Mouse (Mus musculus): ENCODE data around the gene Slc4a10. TPM values are rescaled to one million over a fixed set of nuclear protein-coding genes. Genes with fewer than 3 reads are reported as not detected.

Slc4a10 gene
- polyA plus RNA-seq, 1 experiment: not detected

- Histone ChIP-seq H3K4me3 (ENCODE audit: insufficient read depth, low read length) (no peak overlapping the region), H3K27ac (ENCODE audit: insufficient read depth, low read depth, low read length) (no peak overlapping the region), H3K4me1 (ENCODE audit: control insufficient read depth, insufficient read depth, low read length) (no peaks in the 10 kb centered on the region)
- TF ChIP-seq POLR2A (IDR thresholded peaks at IDR 0.05; ENCODE audit: borderline replicate concordance, low read depth, low read length) (no peak), CTCF (IDR thresholded peaks at IDR 0.05; ENCODE audit: low read depth, low read length) (no peak)
Observed at GRCm38 (mm10) chr2:62307477-62307876, 261.2 kb downstream of the Slc4a10 start.

GRCm38 (mm10) chr2:62316930-62317329, 270.7 kb downstream of the Slc4a10 start:
- Histone ChIP-seq H3K27ac (ENCODE audit: insufficient read depth, low read depth, low read length) (no peak overlapping the region), H3K4me1 (ENCODE audit: control insufficient read depth, insufficient read depth, low read length) (no peaks in the 10 kb centered on the region), H3K4me3 (ENCODE audit: insufficient read depth, low read length) (no peak overlapping the region)
- TF ChIP-seq POLR2A (IDR thresholded peaks at IDR 0.05; ENCODE audit: borderline replicate concordance, low read depth, low read length) (no peak), CTCF (IDR thresholded peaks at IDR 0.05; ENCODE audit: low read depth, low read length) (no peak)

GRCm38 (mm10) chr2:62319489-62319888, 273.2 kb downstream of the Slc4a10 start:
- Histone ChIP-seq H3K4me3 (ENCODE audit: insufficient read depth, low read length) (no peak overlapping the region), H3K4me1 (ENCODE audit: control insufficient read depth, insufficient read depth, low read length) (no peaks in the 10 kb centered on the region), H3K27ac (ENCODE audit: insufficient read depth, low read depth, low read length) (no peak overlapping the region)
- TF ChIP-seq POLR2A (IDR thresholded peaks at IDR 0.05; ENCODE audit: borderline replicate concordance, low read depth, low read length) (no peak), CTCF (IDR thresholded peaks at IDR 0.05; ENCODE audit: low read depth, low read length) (no peak)

- TF ChIP-seq CTCF (IDR thresholded peaks at IDR 0.05; ENCODE audit: low read depth, low read length) (no peak), POLR2A (IDR thresholded peaks at IDR 0.05; ENCODE audit: borderline replicate concordance, low read depth, low read length) (no peak)
Observed at GRCm38 (mm10) chr2:62323078-62323637, 276.9 kb downstream of the Slc4a10 start.

GRCm38 (mm10) chr2:62325388-62325787, 279.1 kb downstream of the Slc4a10 start:
- TF ChIP-seq CTCF (IDR thresholded peaks at IDR 0.05; ENCODE audit: low read depth, low read length) (no peak), POLR2A (IDR thresholded peaks at IDR 0.05; ENCODE audit: borderline replicate concordance, low read depth, low read length) (no peak)
- Histone ChIP-seq H3K4me1 (ENCODE audit: control insufficient read depth, insufficient read depth, low read length) (no peaks in the 10 kb centered on the region), H3K27ac (ENCODE audit: insufficient read depth, low read depth, low read length) (no peak overlapping the region), H3K4me3 (ENCODE audit: insufficient read depth, low read length) (no peak overlapping the region)

More at GRCm38 (mm10) chr2:62323078-62323637, 276.9 kb downstream of the Slc4a10 start:
- no peaks in the 10 kb centered on the region for H3K4me1 ChIP-seq (ENCODE audit: control insufficient read depth, insufficient read depth, low read length)
- no peak overlapping the region for H3K27ac ChIP-seq (ENCODE audit: insufficient read depth, low read depth, low read length)
- H3K4me3 ChIP-seq (ENCODE audit: insufficient read depth, low read length): no peak overlapping the region

GRCm38 (mm10) chr2:62331913-62332312, 285.7 kb downstream of the Slc4a10 start:
- no peak for TF ChIP-seq POLR2A (IDR thresholded peaks at IDR 0.05; ENCODE audit: borderline replicate concordance, low read depth, low read length)
- TF ChIP-seq CTCF (IDR thresholded peaks at IDR 0.05; ENCODE audit: low read depth, low read length): no peak
- no peak overlapping the region for H3K27ac ChIP-seq (ENCODE audit: insufficient read depth, low read depth, low read length)
- no peak overlapping the region for H3K4me3 ChIP-seq (ENCODE audit: insufficient read depth, low read length)
- no peaks in the 10 kb centered on the region for H3K4me1 ChIP-seq (ENCODE audit: control insufficient read depth, insufficient read depth, low read length)

GRCm38 (mm10) chr2:62332465-62332864, 286.2 kb downstream of the Slc4a10 start:
- no peak overlapping the region for H3K27ac ChIP-seq (ENCODE audit: insufficient read depth, low read depth, low read length)
- H3K4me3 ChIP-seq (ENCODE audit: insufficient read depth, low read length): no peak overlapping the region
- TF ChIP-seq CTCF (IDR thresholded peaks at IDR 0.05; ENCODE audit: low read depth, low read length) (no peak), POLR2A (IDR thresholded peaks at IDR 0.05; ENCODE audit: borderline replicate concordance, low read depth, low read length) (no peak)
- no peaks in the 10 kb centered on the region for H3K4me1 ChIP-seq (ENCODE audit: control insufficient read depth, insufficient read depth, low read length)

GRCm38 (mm10) chr2:62334397-62335243, 288.4 kb downstream of the Slc4a10 start:
- Histone ChIP-seq H3K4me3 (ENCODE audit: insufficient read depth, low read length) (no peak overlapping the region), H3K27ac (ENCODE audit: insufficient read depth, low read depth, low read length) (no peak overlapping the region), H3K4me1 (ENCODE audit: control insufficient read depth, insufficient read depth, low read length) (no peaks in the 10 kb centered on the region)
- TF ChIP-seq CTCF (IDR thresholded peaks at IDR 0.05; ENCODE audit: low read depth, low read length) (no peak), POLR2A (IDR thresholded peaks at IDR 0.05; ENCODE audit: borderline replicate concordance, low read depth, low read length) (no peak)

- Histone ChIP-seq H3K4me1 (ENCODE audit: control insufficient read depth, insufficient read depth, low read length) (no peaks in the 10 kb centered on the region), H3K4me3 (ENCODE audit: insufficient read depth, low read length) (no peak overlapping the region), H3K27ac (ENCODE audit: insufficient read depth, low read depth, low read length) (no peak overlapping the region)
- TF ChIP-seq CTCF (IDR thresholded peaks at IDR 0.05; ENCODE audit: low read depth, low read length) (no peak), POLR2A (IDR thresholded peaks at IDR 0.05; ENCODE audit: borderline replicate concordance, low read depth, low read length) (no peak)
Observed at GRCm38 (mm10) chr2:62337086-62337485, 290.8 kb downstream of the Slc4a10 start.
